Mouse (Mus musculus): ENCODE results near the gene Ywhag.

- TF ChIP-seq CTCF (IDR thresholded peaks at IDR 0.05; ENCODE audit: extremely low read depth, insufficient read depth, low read length) (peak; percentile 35), POLR2A (IDR thresholded peaks at IDR 0.05; ENCODE audit: extremely low read depth, insufficient read depth, low read length) (no peak)
Measured at GRCm38 (mm10) chr5:135900701-135901100, 33.7 kb downstream of the Ywhag start.

Measured in cortical plate, adult 2 months (tissue).